Mouse (Mus musculus): ENCODE measurements around the gene Mrpl34.
A peak's percentile ranks its signal among the peaks of the same experiment; 100 is the strongest.
"Not testable (repeated sequence)": the region's sequence is repeated elsewhere in the genome, so short reads cannot be mapped to it uniquely, and the experiment has no call there.

Gene Mrpl34

DNA sequence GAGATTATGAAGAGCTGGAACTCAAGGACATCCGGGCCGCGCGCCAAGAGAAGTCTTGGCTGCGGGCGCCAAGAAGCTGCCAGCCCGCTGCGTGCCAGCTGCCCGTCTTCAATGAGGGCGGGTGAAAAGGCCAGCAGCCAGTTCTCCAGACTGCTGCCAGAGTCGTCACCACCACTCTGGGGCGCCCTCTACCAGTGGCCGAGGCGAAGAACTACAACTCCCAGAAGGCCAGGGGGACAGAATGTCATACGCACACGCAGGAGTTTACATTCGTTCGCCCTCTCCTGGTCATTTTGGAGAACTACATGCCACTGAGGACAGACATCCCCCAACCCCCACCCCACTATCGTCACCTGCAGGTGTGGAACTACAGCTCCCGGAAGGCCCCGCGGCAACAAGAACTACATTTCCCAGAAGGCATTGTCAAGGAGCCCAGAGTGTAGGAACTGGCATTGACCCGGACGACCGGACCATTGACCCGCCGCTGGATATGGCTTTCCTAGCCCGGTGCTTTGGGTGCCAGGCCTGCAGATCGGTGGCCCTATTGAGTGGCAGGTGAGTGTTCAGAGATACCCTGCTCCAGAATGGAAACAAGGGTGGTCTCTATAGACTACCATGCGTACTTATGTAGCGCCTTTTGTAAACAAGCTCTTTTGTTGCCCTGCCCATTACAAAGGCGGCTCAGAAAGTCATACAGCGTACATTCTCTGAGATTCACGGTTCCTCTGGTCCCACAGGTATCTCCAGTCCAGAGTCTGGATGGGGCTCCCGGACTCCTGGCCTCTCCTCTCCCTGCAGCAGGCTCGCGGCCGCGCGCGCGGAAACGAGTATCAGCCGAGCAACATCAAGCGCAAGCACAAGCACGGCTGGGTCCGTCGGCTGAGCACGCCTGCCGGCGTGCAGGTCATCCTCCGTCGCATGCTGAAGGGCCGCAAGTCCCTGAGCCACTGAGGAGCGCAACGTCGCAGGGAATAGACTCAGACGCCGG lies at the start of gene Mrpl34:
Gene Mrpl34 (plus strand): TSS at position 447 of the 988 bp plus-strand sequence.
- DNase-seq (ENCODE audit: low spot score in 2 of 2), result peak; percentile 97 to 99

DNA sequence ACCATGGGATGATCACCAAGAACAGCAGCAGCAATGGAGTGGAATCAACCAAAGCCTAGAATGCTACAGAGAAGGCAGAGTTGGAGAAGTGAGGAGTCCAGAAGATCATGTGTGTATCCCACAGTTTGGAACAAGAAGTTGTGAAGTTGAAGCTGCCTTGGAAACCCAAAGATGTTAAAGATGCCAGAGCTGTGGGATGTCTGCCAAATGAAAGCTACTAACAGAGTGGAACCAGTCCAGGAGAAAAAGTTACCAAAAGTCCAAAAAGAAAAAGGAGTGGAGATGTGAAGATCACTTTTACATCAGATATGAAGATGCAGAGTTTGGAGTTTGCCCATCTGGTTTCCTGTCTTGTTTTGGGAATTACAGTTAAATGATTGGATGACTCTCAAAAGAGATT lies 42.6 kb upstream of the Mrpl34 start:
- DNase-seq (ENCODE audit: low spot score in 2 of 2), result no peak

DNA sequence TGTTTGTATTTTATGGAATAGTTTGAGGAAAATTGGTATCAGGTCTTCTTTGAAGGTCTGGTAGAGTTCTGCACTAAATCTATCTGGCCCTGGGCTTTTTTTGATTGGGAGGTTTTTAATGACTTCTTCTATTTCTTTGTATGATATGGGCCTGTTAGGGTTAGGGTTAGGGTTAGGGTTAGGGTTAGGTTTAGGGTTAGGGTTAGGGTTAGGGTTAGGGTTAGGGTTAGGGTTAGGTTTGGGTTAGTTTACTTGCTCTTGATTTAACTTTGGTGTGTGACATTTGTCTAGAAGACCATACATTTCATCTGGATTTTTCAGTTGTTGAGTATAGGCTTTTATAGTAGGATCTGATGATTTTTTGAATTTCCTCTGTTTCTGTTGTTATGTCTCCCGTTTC lies 31.8 kb upstream of the Mrpl34 start:
- DNase-seq (ENCODE audit: low spot score in 2 of 2), result not testable (repeated sequence)

DNA sequence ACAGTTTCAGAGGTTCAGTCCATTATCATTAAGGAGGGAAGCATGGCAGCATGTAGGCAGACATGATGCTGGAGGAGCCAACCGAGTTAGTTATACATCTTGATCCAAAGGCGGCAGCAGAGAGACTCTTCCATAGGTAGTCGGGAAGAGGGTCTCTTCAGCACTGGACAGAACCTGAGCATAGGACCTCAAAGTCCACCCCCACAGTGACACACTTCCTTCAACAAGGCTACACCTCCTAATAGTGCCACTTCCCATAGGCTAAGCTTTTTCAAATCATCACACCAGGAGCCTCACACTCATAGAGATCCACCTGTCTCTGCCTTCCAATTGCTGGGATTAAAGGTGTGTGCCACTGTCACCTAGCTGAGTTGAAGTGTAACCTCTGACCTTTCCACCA lies 27.7 kb upstream of the Mrpl34 start:
- no peak for DNase-seq (ENCODE audit: low spot score in 2 of 2)

DNA sequence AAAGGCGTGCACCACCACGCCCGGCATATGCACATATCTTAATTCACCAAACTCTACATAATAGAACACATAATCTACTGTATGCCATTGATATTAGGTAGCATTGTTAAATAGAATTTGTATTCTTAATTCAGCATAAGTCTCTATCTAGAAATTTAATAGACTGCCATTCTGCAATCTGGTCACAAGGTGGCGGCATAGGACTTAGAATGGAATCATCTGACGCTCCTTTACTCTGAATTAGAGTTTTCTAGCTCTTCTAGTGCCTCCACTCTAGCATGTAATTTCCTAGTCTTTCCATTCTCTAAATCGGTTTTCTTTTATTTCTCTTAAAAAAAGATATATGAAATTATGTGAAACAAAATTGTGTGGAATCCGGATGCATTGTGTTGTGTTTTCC lies 23.4 kb upstream of the Mrpl34 start:
- DNase-seq (ENCODE audit: low spot score in 2 of 2), result no peak

DNA sequence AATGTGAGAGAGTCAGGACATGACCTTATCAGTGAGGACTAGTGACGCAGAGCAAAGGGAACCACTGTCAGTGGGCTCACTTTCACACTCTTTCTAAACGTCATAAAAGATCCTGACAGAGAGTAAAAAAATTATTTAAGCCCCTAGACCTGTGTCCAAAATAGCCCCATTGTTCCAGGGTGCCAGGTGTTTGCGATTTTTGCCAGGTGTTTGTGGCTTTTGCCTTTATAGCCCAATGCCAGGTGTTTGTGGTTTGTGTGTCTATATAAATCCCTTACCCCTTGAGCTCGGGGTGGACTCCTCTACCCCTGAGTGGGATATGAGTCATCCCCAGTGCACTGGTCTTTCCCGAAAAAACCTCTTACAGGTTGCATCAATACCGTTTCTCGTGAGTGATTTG lies 19.7 kb upstream of the Mrpl34 start:
- no peak for DNase-seq (ENCODE audit: low spot score in 2 of 2)

DNA sequence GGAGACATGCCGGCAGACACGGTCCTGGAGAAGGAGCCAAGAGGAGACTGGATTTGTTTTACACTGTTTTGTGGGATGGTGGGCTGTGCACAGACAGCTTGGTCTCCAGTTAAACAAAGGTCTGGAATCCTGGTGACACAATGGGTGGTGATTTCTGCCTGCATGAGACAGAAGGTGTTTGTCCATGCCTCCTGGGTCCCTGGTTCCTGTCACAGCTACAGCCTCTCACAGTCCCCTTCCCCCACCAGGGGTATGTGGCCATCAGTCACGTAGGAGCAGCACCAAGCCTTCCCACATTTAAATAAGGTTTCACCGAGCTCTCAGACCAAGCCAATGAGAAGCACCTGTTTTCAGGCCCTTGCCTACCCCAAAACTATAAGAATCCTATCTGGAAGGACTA lies 13.4 kb upstream of the Mrpl34 start:
- DNase-seq (ENCODE audit: low spot score in 2 of 2), result no peak

DNA sequence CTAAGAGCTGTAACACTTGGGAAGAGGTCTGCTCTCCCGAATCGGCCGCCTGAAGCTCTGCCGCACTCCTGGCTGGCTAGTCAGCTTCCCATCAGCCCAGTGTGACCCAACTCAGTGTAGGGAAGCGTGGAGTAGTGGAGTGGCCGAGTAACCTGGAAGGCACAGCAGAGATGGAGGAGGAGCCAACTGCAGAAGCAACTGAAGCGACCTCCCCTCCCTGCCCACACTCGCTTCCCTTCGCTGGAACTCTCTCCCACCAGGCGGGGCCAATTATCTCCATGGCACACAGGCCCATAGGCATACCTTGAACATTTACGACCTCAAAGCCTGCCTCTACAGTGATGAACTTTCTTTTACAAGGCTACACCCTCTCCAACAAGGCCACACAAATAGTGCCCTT lies 13.0 kb upstream of the Mrpl34 start:
- DNase-seq (ENCODE audit: low spot score in 2 of 2), result no peak

DNA sequence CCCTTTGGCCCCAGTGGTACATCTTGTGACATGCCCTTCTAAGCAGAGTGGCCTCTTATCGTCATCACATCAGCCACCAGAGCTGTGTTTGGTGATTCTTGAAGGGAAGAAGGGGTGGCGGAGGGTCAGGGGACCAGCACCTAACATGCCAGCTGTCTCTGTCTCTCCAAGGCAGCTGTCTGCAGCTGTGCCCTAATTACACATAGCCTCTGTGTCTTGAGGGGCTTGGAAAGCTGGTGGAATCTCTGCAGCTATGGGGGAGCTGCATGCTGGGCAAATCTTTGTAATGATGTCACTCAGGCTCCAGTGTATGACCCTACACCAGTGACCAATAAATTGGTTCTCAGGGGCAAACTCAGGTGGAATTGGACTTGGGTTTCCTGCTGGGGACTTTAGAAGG lies 12.1 kb upstream of the Mrpl34 start:
- DNase-seq (ENCODE audit: low spot score in 2 of 2), result no peak

DNA sequence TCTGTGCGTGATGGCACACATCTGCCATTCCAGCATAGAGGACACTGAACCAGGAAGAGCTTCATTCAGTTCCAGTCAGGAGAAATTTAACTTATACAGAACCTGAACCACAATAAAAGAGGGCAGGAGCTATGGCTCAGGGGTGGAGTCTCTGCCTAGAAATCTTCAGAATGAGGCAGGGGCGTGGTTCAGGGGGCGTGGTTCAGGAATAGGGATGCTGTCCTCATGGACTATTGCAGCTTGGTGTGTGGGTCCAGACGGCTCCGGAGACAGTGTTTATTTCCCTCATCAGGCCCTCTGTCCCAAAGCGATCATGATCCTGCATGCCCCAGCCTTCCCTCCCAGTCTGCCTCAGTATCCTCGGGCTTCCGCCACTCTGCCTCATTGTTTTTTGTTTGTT lies 10.1 kb upstream of the Mrpl34 start:
- no peak for DNase-seq (ENCODE audit: low spot score in 2 of 2)

DNA sequence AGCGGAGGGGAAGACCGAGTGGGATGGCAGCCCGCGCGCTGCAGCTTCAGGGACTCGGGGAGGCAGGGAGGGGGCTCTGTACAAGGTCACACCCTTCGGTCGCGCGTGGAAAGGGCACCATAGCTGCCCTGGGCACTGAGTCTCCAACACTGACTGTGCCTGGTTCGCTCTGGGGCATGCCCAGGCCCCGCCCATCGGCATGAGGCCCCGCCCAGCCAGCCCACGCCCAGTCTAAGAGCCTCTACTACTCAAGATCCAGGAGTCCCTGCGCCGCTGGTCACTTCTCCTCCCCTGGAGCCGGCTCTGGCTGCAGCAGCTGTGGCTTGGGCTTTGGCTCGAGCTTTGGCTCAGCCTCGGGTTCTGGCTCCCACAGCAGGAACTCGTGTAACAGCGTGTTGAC lies 7.9 kb upstream of the Mrpl34 start:
- no peak for DNase-seq (ENCODE audit: low spot score in 2 of 2)

DNA sequence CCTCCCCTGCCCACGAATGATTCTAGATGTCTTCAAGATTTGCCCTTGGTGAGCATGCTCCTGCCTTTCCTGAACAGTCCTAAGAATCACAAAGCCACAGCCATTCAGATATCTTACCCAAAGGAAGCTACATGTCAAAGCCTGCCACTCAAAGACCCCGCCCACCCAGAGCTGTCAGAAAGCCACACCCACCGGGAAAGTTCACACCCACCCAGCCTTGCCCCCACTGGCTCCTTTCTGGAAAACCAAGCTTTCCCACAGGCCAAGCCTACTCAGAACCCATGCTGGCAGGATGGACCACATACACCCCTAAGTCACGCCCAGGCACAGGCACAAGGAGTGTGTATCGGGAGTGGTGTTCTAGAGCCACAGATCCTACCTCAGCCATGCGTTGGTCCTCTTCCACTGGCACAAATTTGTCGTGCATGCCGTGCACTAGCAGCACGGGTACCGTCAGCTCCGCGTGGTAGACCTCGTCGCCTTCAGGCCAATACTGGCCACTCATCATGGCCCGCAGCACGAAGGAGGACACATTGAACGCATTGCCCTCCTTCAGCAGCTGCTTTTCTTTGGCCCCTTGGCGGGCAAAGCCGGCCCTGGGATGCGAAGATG lies 7.0 kb upstream of the Mrpl34 start:
- peak in 1 of 2 experiments; percentile 1 for DNase-seq (ENCODE audit: low spot score in 2 of 2)

DNA sequence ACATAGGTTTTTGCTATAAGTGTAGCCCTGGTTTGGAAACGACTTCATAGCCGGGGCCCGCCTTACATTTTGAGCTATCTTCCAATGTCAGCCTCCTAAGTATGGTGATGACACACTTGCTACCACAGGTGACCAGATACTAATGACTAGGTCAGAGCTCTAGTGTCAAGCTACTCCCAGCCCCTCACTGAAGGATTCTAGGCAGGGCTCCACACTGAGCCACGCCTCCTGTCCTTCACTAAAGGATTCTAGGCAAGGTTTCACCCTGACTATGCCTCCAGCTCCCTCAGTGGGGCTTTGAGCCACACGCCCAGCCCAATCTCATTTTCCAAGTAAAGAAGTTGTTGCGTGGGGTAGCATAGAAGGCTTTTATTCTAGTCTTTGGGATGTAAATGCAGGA lies 4.0 kb upstream of the Mrpl34 start:
- DNase-seq (ENCODE audit: low spot score in 2 of 2), result no peak

DNA sequence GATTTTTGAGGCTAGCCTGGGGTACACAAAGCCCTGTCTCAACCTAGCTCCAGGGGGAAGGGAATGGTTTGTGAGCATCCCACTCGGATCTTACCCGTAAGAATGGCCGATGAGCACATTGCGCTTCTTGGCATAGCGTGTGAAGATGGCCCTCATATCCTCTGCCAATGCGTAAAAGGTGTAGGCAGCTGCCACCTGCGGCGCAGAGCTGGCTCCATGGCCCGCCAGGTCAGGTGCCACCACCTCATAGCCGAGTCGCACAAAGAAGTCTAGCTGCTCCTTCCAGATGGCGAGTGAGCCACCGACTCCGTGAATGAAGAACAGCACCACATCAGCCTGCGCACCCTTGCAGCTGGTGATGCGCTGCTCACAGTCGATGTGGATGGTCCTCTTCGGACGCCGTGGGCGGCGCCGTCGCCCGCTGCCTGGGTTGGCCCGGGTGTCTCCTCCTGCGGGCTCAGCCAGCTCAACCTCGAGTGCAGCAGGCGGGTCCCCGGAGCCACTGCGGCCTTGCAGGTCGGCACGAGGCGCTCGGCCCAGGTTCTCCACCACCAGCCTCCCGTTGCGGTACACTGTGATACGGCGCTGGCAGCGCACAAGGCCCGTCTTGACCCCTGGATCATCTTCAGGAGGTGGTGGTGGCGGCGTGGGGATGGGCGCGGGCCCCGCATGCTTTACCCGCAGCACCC lies 3.5 kb upstream of the Mrpl34 start:
- DNase-seq (ENCODE audit: low spot score in 2 of 2), result no peak

DNA sequence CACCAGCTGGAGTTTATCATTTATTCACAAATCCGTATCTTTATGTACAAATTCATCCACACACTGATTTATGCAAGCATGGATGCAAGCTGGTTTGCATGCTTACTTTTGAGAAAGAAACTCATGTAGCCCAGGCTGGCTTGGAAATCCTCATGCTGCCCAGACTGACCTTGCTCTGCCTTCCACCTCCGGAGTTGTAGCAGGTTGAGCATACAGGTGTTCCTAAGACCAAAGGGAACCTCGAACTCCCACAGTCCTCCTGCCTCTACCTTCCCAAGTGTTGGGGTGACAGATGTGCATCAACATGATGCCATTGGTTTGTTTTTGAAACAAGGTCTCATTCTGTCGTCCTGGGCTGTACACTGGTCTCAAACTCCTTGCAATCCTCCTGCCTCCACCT lies 2.6 kb upstream of the Mrpl34 start:
- no peak for DNase-seq (ENCODE audit: low spot score in 2 of 2)

DNA sequence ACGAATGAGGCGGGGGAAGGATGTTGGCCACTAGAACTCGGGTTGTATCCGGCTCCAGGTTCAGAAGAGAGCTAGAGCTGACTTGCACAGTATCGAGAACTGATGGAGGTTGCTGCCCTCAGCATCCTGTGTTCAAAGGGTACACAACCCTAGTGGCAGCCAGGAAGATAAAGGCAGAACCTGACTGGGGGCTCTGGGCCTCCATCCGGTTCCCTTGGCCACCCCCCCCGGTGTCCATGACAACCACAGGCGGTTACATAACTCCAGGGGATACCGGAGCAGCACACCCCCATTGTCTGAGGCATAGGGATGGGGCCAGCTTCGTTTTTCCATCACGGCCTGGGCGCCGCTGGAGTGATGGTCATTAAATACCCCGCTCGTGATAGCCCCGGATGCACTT lies 2.0 kb upstream of the Mrpl34 start:
- DNase-seq (ENCODE audit: low spot score in 2 of 2), result peak in 1 of 2 experiments; percentile 50

DNA sequence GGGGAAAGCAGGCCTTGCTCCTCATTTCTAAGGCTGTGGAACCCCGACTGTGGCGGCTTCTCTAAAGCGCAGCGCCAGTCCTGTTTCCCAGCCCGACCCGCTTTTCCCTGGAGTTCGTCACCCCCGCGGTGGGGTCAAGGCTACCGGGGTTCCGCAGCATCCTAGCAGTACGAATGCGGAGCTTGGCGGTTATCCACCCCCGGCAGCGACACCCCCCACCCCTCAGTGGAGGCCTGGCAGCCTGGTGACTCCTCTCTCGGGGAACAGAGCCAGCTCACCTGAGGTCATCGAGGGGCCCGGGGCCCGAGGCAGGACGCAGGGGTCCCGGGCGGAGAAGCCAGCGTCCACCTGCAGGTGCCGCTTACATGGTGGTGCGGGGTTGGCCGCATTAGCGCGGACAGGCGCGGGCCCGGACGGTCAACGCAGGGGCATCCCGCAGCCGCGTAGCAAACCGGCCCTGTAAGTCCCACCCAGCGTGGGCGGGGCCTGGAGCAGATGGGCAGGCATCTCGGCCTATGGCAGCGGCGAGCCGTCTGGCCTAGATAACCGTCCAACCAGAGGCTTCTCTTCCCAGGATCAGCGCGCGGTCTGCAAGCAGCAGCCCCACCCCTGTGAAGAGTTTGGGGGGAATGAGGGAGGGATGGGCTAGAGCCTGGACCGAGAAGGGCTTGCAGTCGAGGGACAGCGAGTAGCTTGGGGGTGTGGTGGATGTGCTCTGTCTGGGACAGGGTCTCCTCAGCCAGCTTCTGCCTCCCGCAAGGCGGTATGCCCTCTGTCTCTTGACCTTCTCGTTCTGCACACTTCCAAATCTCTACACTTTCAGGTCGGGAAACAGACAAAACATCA lies 1.3 kb upstream of the Mrpl34 start, which contains the start of gene Abhd8:
Gene Abhd8 (minus strand): TSS at position 468 of the 846 bp plus-strand sequence.
- peak; percentile 99 for DNase-seq (ENCODE audit: low spot score in 2 of 2)

DNA sequence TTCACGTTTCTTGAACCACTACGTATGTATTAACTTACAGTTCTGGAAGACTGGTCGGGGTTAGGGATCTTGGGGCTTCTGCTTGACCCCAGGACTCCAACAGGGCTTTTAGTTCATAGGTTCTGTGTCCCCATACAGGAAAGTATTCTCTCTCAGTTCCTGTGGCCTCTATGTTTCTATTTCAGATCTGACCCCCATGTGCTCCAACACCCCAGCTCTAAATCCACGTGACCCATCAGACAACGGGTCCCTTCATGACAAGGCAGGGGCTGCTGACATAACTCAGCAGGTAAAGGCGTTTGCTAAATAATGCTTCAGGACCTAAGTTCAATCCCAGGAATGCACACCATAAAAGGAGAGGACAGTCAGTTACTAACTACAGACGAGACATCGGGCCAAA lies 974 bp downstream of the Mrpl34 start:
- no peak for DNase-seq (ENCODE audit: low spot score in 2 of 2)

DNA sequence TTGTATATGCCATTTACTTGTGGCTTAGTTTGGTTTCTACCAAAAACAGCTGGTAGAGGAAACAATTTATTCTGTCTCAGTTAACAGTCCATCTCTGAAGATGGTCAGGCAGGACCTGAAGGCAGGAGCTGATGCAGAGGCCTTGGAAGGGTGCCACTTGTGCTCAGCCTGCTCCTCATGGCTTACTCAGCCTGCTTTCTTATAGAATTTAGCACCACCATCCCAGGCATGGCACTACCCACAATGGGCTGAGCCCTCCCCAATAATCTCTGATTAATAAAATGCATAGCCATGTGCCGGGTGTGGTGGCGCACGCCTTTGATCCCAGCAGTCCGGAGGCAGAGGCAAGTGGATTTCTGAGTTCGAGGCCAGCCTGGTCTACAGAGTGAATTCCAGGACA lies 1.4 kb downstream of the Mrpl34 start:
- no peak for DNase-seq (ENCODE audit: low spot score in 2 of 2)

DNA sequence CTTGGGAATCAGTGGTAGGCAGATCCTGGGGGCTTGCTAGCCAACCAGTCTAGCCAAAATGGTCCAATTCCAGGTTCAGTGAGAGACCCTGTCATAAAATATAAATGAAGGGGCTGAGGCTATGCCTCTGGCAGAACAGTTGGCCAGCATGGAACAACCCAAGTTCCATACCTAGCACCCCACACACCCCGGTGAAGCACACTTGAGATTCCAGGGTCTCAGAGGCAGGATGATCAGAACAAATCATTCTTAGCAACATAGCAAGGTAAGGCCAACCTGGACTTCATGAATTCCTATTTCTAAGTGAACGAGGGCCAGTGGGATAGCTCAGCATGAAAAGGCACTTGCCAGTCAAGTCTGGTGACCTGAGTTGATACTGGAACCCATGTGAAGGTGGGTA lies 2.4 kb downstream of the Mrpl34 start:
- DNase-seq (ENCODE audit: low spot score in 2 of 2), result no peak

DNA sequence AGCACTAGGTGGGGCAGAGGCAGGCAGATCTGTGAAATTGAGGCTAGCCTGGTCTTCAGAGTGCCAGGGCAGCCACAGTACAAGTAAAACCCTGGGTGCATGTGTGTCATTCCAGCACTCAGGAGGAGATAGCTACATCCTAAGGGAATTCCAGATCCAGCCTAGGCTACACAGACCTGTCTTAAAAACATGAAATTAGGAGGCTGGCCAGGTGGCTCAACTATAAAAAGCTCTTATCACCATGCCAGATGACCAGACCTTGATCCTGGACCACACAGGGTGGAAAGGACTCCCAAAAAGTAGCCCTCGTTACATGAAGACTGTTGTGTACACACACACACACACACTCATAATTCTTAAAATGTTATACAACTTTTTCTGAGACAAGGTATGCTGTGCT lies 3.2 kb downstream of the Mrpl34 start:
- no peak for DNase-seq (ENCODE audit: low spot score in 2 of 2)

DNA sequence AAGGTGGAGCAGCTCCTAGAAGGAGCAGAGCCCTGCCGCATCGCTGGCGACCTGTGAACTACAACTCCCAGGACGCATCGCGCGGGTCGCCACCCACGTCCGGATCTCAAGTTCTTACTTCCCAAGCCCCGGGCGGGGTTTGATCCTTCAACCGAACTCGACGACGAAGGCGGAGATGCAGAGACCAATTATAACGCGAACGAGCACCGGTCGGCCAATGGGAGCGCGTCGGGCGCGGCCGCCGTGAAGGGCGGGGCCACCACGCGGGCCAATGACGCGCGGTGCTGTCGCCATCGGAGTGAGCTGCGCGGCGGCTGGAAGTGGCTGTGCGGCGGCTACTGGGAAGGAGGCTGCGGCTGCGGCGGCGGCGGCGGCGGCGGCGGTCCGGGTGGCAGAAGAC lies 4.2 kb downstream of the Mrpl34 start, which contains the start of gene Dda1:
Gene Dda1 (plus strand): TSS at position 284 of the 400 bp plus-strand sequence.
- peak; percentile 94 to 97 for DNase-seq (ENCODE audit: low spot score in 2 of 2)

All from frontal cortex, postnatal 25 days (tissue).